Mouse (Mus musculus) layer of hippocampus, adult 9-11 months (tissue): ENCODE results near the gene Krtap21-1.

Experiments used
- DNase-seq: peaks from one replicate; pipeline ENCODE4 v3.0.0; 2022

Krtap21-1 gene

GRCm38 (mm10) chr16:89403768-89404167 lies at the start of gene Krtap21-1:
Krtap21-1 (minus strand) TSS chr16:89403868.
- no peak for DNase-seq

- DNase-seq = no peak
Measured at GRCm38 (mm10) chr16:89429586-89429985, 25.9 kb upstream of the Krtap21-1 start.

- no peak for DNase-seq
Measured at GRCm38 (mm10) chr16:89425310-89425709, 21.6 kb upstream of the Krtap21-1 start.

GRCm38 (mm10) chr16:89420011-89420410 lies 16.3 kb upstream of the Krtap21-1 start, which contains the start of gene Krtap6-2:
Krtap6-2 (minus strand) TSS chr16:89420111.
- no peak for DNase-seq

GRCm38 (mm10) chr16:89416311-89416710 lies 12.6 kb upstream of the Krtap21-1 start:
- DNase-seq = no peak

GRCm38 (mm10) chr16:89410345-89411068 lies 6.8 kb upstream of the Krtap21-1 start:
- no peak for DNase-seq

- DNase-seq = no peak
Measured at GRCm38 (mm10) chr16:89372734-89373461, 30.8 kb downstream of the Krtap21-1 start.
